Mouse (Mus musculus) myocyte (in vitro differentiated cells): Measurements from ENCODE around the gene H2al1c. TPM values are rescaled to one million over a fixed set of nuclear protein-coding genes. Genes with fewer than 3 reads are reported as not detected.
"Not testable (repeated sequence)": the region's sequence is repeated elsewhere in the genome, so short reads cannot be mapped to it uniquely, and the experiment has no call there.

Experiments used
- H3K27me3 ChIP-seq: one replicate; pipeline ENCODE4 v1.6.1; 2011; ENCODE audit not compliant: control insufficient read depth, insufficient read depth, insufficient read length
- H3K36me3 ChIP-seq: one replicate; pipeline ENCODE4 v1.6.1; 2011; ENCODE audit not compliant: control insufficient read depth, insufficient read depth
- H3K4me2 ChIP-seq: one replicate; pipeline ENCODE4 v1.6.1; 2011; ENCODE audit warnings: low read depth, control low read depth
- H3K4me3 ChIP-seq: one replicate; pipeline ENCODE4 v1.5.1; 2011; ENCODE audit warnings: mild to moderate bottlenecking, control low read depth, moderate library complexity
- H3K79me2 ChIP-seq: one replicate; pipeline ENCODE4 v1.6.1; 2011; ENCODE audit not compliant: control insufficient read depth, insufficient read depth
- H3ac ChIP-seq: one replicate; pipeline ENCODE4 v1.6.1; 2011; ENCODE audit not compliant: control insufficient read depth, insufficient read length
- CEBPB ChIP-seq: IDR thresholded peaks from 2 replicates; pipeline ENCODE4 v1.6.1; 2011; ENCODE audit warnings: mild to moderate bottlenecking, moderate library complexity; ENCODE audit not compliant: poor library complexity, insufficient read depth, severe bottlenecking
- E2F4 ChIP-seq: IDR thresholded peaks from one replicate; pipeline ENCODE4 v1.6.1; 2011; ENCODE audit warnings: mild to moderate bottlenecking, control low read depth, moderate library complexity; ENCODE audit not compliant: insufficient read depth
- MAX ChIP-seq: IDR thresholded peaks from one replicate; pipeline ENCODE4 v1.6.1; 2011; ENCODE audit warnings: low read depth, mild to moderate bottlenecking, control low read depth
- MYOD1 ChIP-seq, 3 experiments: IDR thresholded peaks; one replicate each; pipeline ENCODE4 v1.6.1; 2011; ENCODE audit warnings: control low read depth in 2 of 3, low read depth in 2 of 3, mild to moderate bottlenecking in 2 of 3, moderate library complexity in 1 of 3; ENCODE audit not compliant: insufficient read length in 2 of 3, control insufficient read depth in 1 of 3
- MYOG ChIP-seq, 3 experiments: IDR thresholded peaks; one replicate each; pipeline ENCODE4 v1.6.1; 2011; ENCODE audit warnings: control low read depth in 2 of 3, low read depth in 2 of 3, mild to moderate bottlenecking in 2 of 3; ENCODE audit not compliant: insufficient read length in 2 of 3, control insufficient read depth in 1 of 3, insufficient read depth in 1 of 3
- POLR2A ChIP-seq: IDR thresholded peaks from one replicate; pipeline ENCODE4 v1.6.1; 2011; ENCODE audit warnings: low read depth, mild to moderate bottlenecking, control low read depth, moderate library complexity; ENCODE audit not compliant: insufficient read length
- POLR2AphosphoS2 ChIP-seq: IDR thresholded peaks from one replicate; pipeline ENCODE4 v1.6.1; 2011; ENCODE audit warnings: low read depth, control low read depth; ENCODE audit not compliant: insufficient read length
- REST ChIP-seq: IDR thresholded peaks from one replicate; pipeline ENCODE4 v1.6.1; 2011; ENCODE audit warnings: mild to moderate bottlenecking, control low read depth, moderate library complexity; ENCODE audit not compliant: insufficient read depth, insufficient read length
- SRF ChIP-seq: IDR thresholded peaks from one replicate; pipeline ENCODE4 v1.6.1; 2011; ENCODE audit warnings: low read depth; ENCODE audit not compliant: control insufficient read depth, insufficient read length
- TCF12 ChIP-seq: IDR thresholded peaks from one replicate; pipeline ENCODE4 v1.6.1; 2011; ENCODE audit warnings: mild to moderate bottlenecking, control low read depth; ENCODE audit not compliant: poor library complexity, insufficient read depth, severe bottlenecking
- TCF3 ChIP-seq: IDR thresholded peaks from one replicate; pipeline ENCODE4 v1.6.1; 2011; ENCODE audit warnings: low read depth, control low read depth; ENCODE audit not compliant: insufficient read length
- USF1 ChIP-seq: IDR thresholded peaks from one replicate; pipeline ENCODE4 v1.6.1; 2011; ENCODE audit warnings: low read depth, mild to moderate bottlenecking, control low read depth, moderate library complexity
- polyA plus RNA-seq: library from polyadenylated mRNA; unstranded; fragments of >200 nt; fragmentation: generic; extraction: Trizol; gene quantifications from one replicate; pipeline ENCODE4 v1.2.1, GENCODE M21; 2012; ENCODE audit warnings: missing spikeins

The H2al1c gene
- not detected for polyA plus RNA-seq

- not testable (repeated sequence) for H3K79me2 ChIP-seq, H3K4me2 ChIP-seq, H3K36me3 ChIP-seq, H3ac ChIP-seq, H3K4me3 ChIP-seq, H3K27me3 ChIP-seq
Measured at GRCm38 (mm10) chrX:11305355-11305754, at the start of gene H2al1c. Gene H2al1c (plus strand): TSS chrX:11305655.

GRCm38 (mm10) chrX:11264918-11265317 is 40.5 kb upstream of the H2al1c start:
- no peaks in the 10 kb centered on the region for H3K27me3 ChIP-seq
- no peak overlapping the region for H3K4me3 ChIP-seq
- H3K36me3 ChIP-seq: no peaks in the 10 kb centered on the region
- no peak for TF ChIP-seq POLR2A
- TF ChIP-seq MAX: no peak
- no peak for TF ChIP-seq POLR2AphosphoS2
- TF ChIP-seq MYOD1 (IDR thresholded peaks at IDR 0.05; ENCODE audit: control insufficient read depth in 1 of 3, insufficient read length in 2 of 3, low read depth in 2 of 3): no peak
- TF ChIP-seq REST: no peak
- TF ChIP-seq USF1: no peak
- TF ChIP-seq E2F4: no peak
- no peak for TF ChIP-seq TCF3
- no peak for TF ChIP-seq MYOG (IDR thresholded peaks at IDR 0.05; ENCODE audit: control insufficient read depth in 1 of 3, insufficient read depth in 1 of 3, insufficient read length in 2 of 3, low read depth in 2 of 3)
- no peaks in the 10 kb centered on the region for H3K79me2 ChIP-seq
- no peak overlapping the region for H3K4me2 ChIP-seq
- H3ac ChIP-seq: no peak overlapping the region

- H3K4me3 ChIP-seq: no peak overlapping the region
- TF ChIP-seq MYOG (IDR thresholded peaks at IDR 0.05; ENCODE audit: control insufficient read depth in 1 of 3, insufficient read depth in 1 of 3, insufficient read length in 2 of 3, low read depth in 2 of 3) (no peak), CEBPB (no peak), USF1 (no peak), MYOD1 (IDR thresholded peaks at IDR 0.05; ENCODE audit: control insufficient read depth in 1 of 3, insufficient read length in 2 of 3, low read depth in 2 of 3) (no peak), TCF12 (no peak), MAX (no peak), E2F4 (no peak), POLR2A (no peak)
- H3K79me2 ChIP-seq: no peaks in the 10 kb centered on the region
- no peaks in the 10 kb centered on the region for H3K27me3 ChIP-seq
- no peak overlapping the region for H3ac ChIP-seq
- no peaks in the 10 kb centered on the region for H3K36me3 ChIP-seq
- no peak overlapping the region for H3K4me2 ChIP-seq
Measured at GRCm38 (mm10) chrX:11267791-11268190, 37.7 kb upstream of the H2al1c start.

- no peak for TF ChIP-seq TCF3
- Histone ChIP-seq H3ac (no peak overlapping the region), H3K27me3 (no peaks in the 10 kb centered on the region), H3K79me2 (no peaks in the 10 kb centered on the region), H3K4me2 (no peak overlapping the region), H3K36me3 (no peaks in the 10 kb centered on the region), H3K4me3 (no peak overlapping the region)
Measured at GRCm38 (mm10) chrX:11269074-11269473, 36.4 kb upstream of the H2al1c start.

GRCm38 (mm10) chrX:11273190-11273589 is 32.3 kb upstream of the H2al1c start:
- no peak overlapping the region for H3K4me2 ChIP-seq
- no peak overlapping the region for H3K4me3 ChIP-seq

GRCm38 (mm10) chrX:11277083-11277482 is 28.4 kb upstream of the H2al1c start:
- TF ChIP-seq MYOG (IDR thresholded peaks at IDR 0.05; ENCODE audit: control insufficient read depth in 1 of 3, insufficient read depth in 1 of 3, insufficient read length in 2 of 3, low read depth in 2 of 3): no peak
- TF ChIP-seq POLR2A: no peak
- no peak for TF ChIP-seq TCF12
- no peak for TF ChIP-seq MAX
- peak in 1 of 3 experiments; percentile 44 for TF ChIP-seq MYOD1 (IDR thresholded peaks at IDR 0.05; ENCODE audit: control insufficient read depth in 1 of 3, insufficient read length in 2 of 3, low read depth in 2 of 3)
- no peak for TF ChIP-seq SRF
- TF ChIP-seq USF1: no peak
- Histone ChIP-seq H3K4me2 (no peak overlapping the region), H3K27me3 (no peaks in the 10 kb centered on the region), H3K4me3 (no peak overlapping the region), H3K36me3 (no peaks in the 10 kb centered on the region), H3ac (no peak overlapping the region), H3K79me2 (no peaks in the 10 kb centered on the region)

More at GRCm38 (mm10) chrX:11273190-11273589, 32.3 kb upstream of the H2al1c start:
- no peak overlapping the region for H3ac ChIP-seq
- no peaks in the 10 kb centered on the region for H3K27me3 ChIP-seq
- TF ChIP-seq CEBPB: no peak
- no peak for TF ChIP-seq POLR2AphosphoS2
- TF ChIP-seq REST: no peak
- no peak for TF ChIP-seq MYOD1 (IDR thresholded peaks at IDR 0.05; ENCODE audit: control insufficient read depth in 1 of 3, insufficient read length in 2 of 3, low read depth in 2 of 3)
- TF ChIP-seq TCF3: no peak
- no peak for TF ChIP-seq MAX
- no peak for TF ChIP-seq SRF
- TF ChIP-seq USF1: no peak
- TF ChIP-seq E2F4: no peak
- TF ChIP-seq TCF12: no peak
- TF ChIP-seq POLR2A: no peak
- no peak for TF ChIP-seq MYOG (IDR thresholded peaks at IDR 0.05; ENCODE audit: control insufficient read depth in 1 of 3, insufficient read depth in 1 of 3, insufficient read length in 2 of 3, low read depth in 2 of 3)
- no peaks in the 10 kb centered on the region for H3K79me2 ChIP-seq
- no peaks in the 10 kb centered on the region for H3K36me3 ChIP-seq
